Mouse (Mus musculus) ES-E14 (cell line): ENCODE results near the gene Gm20777. TPM values are rescaled to one million over a fixed set of nuclear protein-coding genes. Genes with fewer than 3 reads are reported as not detected.
"Not testable (repeated sequence)": the region's sequence is repeated elsewhere in the genome, so short reads cannot be mapped to it uniquely, and the experiment has no call there.

Experiments
- DNase-seq: peaks from one replicate; pipeline ENCODE4 v3.0.0-alpha.2; 2013; ENCODE audit warnings: low read depth, low spot score
- H3K27ac ChIP-seq: 2 replicates; pipeline ENCODE4 v1.5.1; 2012; ENCODE audit warnings: low read depth, mild to moderate bottlenecking, low read length, moderate library complexity, mixed read lengths; ENCODE audit not compliant: poor library complexity, insufficient read depth, severe bottlenecking
- H3K36me3 ChIP-seq: 2 replicates; pipeline ENCODE4 v1.6.1; 2012; ENCODE audit warnings: mild to moderate bottlenecking, low read length, moderate library complexity, mixed read lengths; ENCODE audit not compliant: control insufficient read depth, poor library complexity, insufficient read depth, severe bottlenecking
- H3K4me1 ChIP-seq, 2 experiments: fragments of 150-350 bp in 1 of 2; sonication (generic) in 1 of 2; 2 replicates each; pipeline ENCODE4 v1.6.1; 2012; ENCODE audit warnings: low read length in 2 of 2, mild to moderate bottlenecking in 1 of 2, mixed read lengths in 1 of 2; ENCODE audit not compliant: control insufficient read depth in 2 of 2, insufficient read depth in 2 of 2, poor library complexity in 1 of 2
- H3K4me3 ChIP-seq, 2 experiments: fragments of 150-350 bp in 1 of 2; sonication (generic) in 1 of 2; 2 replicates each; pipeline ENCODE4 v1.5.1; 2012; ENCODE audit warnings: low read length in 2 of 2, low read depth in 1 of 2, mild to moderate bottlenecking in 1 of 2, mixed read lengths in 1 of 2; ENCODE audit not compliant: insufficient read depth in 1 of 2, poor library complexity in 1 of 2, severe bottlenecking in 1 of 2
- H3K9ac ChIP-seq: 2 replicates; pipeline ENCODE4 v1.6.1; 2012; ENCODE audit warnings: low read depth, mild to moderate bottlenecking, low read length, mixed read lengths; ENCODE audit not compliant: poor library complexity, insufficient read depth, severe bottlenecking
- H3K9me3 ChIP-seq: fragments of 150-350 bp; sonication (generic); 2 replicates; pipeline ENCODE4 v1.6.1; 2012; ENCODE audit warnings: low read depth, mild to moderate bottlenecking, low read length; ENCODE audit not compliant: control insufficient read depth, insufficient read depth
- in situ Hi-C, 2 experiments: fragments of 600-800 bp; cut with MboI; formaldehyde crosslinking; loops; one replicate each; pipeline ENCODE4 v1.15.1; 2025; ENCODE audit warnings: low sequenced_read_pairs in 2 of 2, inconsistent platforms in 1 of 2; ENCODE audit not compliant: unreplicated experiment in 2 of 2
- total RNA-seq: library from RNA; depleted of rRNA; stranded (reverse); fragments of 300-350 nt; gene quantifications from 2 replicates; pipeline ENCODE4 v1.2.3, GENCODE M21; 2012; rRNA removed

Gm20777 gene
- total RNA-seq: not detected in 2 replicates

DNA sequence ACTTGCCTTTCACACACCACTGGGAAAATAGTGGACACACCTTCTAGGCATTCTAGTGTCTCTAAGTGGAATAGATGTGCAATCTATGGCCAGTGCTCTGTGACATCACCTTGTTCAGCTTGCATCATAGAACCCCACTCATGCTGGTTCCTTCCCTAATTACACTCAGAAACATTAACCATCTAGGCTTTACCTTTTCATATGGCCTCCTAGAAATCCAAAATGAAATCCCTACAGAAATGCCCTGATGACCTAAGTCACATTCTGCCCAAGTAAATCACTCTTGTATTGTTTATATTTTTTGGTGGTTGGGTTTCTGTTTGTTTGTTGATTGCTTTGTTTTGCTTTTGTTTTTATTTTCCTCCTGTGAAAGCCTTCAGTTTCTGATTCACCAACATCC is at the start of gene Gm20777:
TSS of gene Gm20777 (minus strand) at position 101 of the 400 bp plus-strand sequence.
- H3K9me3 ChIP-seq, H3K36me3 ChIP-seq, H3K4me1 ChIP-seq, DNase-seq, in situ Hi-C loops, H3K27ac ChIP-seq, H3K9ac ChIP-seq, H3K4me3 ChIP-seq: not testable (repeated sequence)

GRCm38 (mm10) chrY:10709551-10709950 is 42.7 kb downstream of the Gm20777 start:
- in situ Hi-C loops, H3K4me1 ChIP-seq: not testable (repeated sequence)

DNA sequence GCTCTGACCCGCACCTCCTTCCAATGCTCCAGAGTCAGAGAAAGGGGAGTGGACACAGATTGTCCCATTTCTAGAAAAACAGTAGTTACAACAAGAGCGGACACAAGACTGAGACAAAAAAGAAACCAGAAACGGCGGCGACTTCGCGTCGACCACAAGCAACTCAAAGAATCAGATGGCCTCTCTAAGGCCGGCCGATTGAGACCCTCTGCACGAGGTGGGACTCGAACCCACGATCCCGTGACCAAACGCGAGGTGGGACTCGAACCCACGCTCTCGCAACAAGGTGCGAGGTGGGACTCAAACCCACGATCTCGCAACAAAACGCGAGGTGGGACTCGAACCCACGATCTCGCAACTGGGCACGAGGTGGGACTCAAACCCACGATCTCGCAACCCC is 43.5 kb downstream of the Gm20777 start:
- in situ Hi-C loops, DNase-seq: not testable (repeated sequence)

More at GRCm38 (mm10) chrY:10709551-10709950, 42.7 kb downstream of the Gm20777 start:
- H3K36me3 ChIP-seq, H3K4me3 ChIP-seq, DNase-seq, H3K9ac ChIP-seq, H3K27ac ChIP-seq, H3K9me3 ChIP-seq: not testable (repeated sequence)

DNA sequence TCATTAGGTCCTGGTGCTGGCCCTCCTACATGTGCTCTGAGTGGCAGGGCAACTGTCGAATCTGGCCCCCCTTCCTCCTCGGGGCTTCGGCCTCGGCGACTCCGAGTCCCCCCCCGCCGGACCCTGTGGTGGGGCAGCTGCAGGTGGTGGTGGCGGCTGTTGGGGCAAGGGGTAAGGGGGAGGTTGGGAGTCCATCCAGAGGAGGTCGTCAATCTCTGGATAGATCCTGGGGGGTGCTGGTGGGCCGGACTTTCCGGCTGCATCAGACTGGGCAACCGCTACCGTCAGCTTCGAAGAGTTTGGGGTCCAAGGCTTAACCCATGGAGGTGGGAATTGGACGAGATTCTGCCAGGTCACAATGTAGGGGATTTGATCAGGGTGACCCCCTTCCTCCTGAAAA is 44.0 kb downstream of the Gm20777 start:
- H3K4me3 ChIP-seq, H3K4me1 ChIP-seq, H3K36me3 ChIP-seq, in situ Hi-C loops, H3K27ac ChIP-seq, H3K9ac ChIP-seq, DNase-seq, H3K9me3 ChIP-seq: not testable (repeated sequence)

More for the DNA sequence above, 43.5 kb downstream of the Gm20777 start:
- not testable (repeated sequence) for H3K9me3 ChIP-seq, H3K4me1 ChIP-seq, H3K36me3 ChIP-seq, H3K27ac ChIP-seq, H3K4me3 ChIP-seq, H3K9ac ChIP-seq

- H3K9ac ChIP-seq, H3K36me3 ChIP-seq, H3K9me3 ChIP-seq, DNase-seq, in situ Hi-C loops, H3K4me3 ChIP-seq, H3K27ac ChIP-seq, H3K4me1 ChIP-seq: not testable (repeated sequence)
Observed at GRCm38 (mm10) chrY:10706686-10707085, 45.6 kb downstream of the Gm20777 start.

Other genes starting within 250 kb of the Gm20777 start
- gene Gm20737, start 216.4 kb downstream of the Gm20777 start, total RNA-seq: not detected in 2 replicates
- gene Gm21775, start 199.0 kb downstream of the Gm20777 start, total RNA-seq: not detected in 2 replicates
- not detected in 2 replicates for gene Gm21900, start 136.1 kb downstream of the Gm20777 start, total RNA-seq